Mouse (Mus musculus) layer of hippocampus, adult 2 months (tissue): ENCODE measurements around the gene Rora. TPM values are rescaled to one million over a fixed set of nuclear protein-coding genes. Genes with fewer than 3 reads are reported as not detected.
A peak's percentile ranks its signal among the peaks of the same experiment; 100 is the strongest.

Experiments
- DNase-seq, 2 experiments: peaks; one replicate each; pipeline ENCODE4 v3.0.0; 2022; ENCODE audit warnings: low spot score in 2 of 2
- H3K27ac ChIP-seq: fragments of 200-600 bp; 2 replicates; pipeline ENCODE4 v1.8.1; 2022
- H3K4me3 ChIP-seq: fragments of 200-600 bp; 2 replicates; pipeline ENCODE4 v1.8.1; 2022; ENCODE audit warnings: mild to moderate bottlenecking
- CTCF ChIP-seq: fragments of 200-600 bp; conservative IDR thresholded peaks from 2 replicates; pipeline ENCODE4 v1.8.1; 2022; ENCODE audit warnings: antibody characterized with exemption, mild to moderate bottlenecking, moderate library complexity
- total RNA-seq, 2 experiments: library from RNA; stranded (reverse); gene quantifications; 2 replicates each; pipeline ENCODE4 v1.2.3; 2021

Rora gene
- total RNA-seq, 2 experiments from 2014 or later = 32.0 to 35.6 TPM

DNA sequence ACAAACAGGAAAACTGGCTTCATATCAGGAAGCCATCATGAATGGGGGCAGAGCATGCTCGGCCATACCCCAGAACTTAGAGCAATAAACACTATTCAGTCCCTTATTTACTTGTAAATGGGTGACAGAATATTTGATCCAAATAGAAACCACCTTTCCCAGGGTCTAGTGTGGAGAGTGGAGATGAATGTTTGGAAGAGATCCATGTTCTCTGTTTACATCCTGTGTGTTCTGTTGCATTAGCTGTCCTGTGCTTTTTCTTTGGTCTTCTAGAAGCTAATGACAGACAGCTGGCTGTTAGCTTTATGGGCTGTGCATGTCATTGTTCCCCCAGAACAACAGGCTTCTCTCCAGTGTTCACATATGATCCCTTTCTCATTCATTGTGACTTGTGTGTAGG, 731.3 kb downstream of the Rora start:
- TF ChIP-seq CTCF = no peak

DNA sequence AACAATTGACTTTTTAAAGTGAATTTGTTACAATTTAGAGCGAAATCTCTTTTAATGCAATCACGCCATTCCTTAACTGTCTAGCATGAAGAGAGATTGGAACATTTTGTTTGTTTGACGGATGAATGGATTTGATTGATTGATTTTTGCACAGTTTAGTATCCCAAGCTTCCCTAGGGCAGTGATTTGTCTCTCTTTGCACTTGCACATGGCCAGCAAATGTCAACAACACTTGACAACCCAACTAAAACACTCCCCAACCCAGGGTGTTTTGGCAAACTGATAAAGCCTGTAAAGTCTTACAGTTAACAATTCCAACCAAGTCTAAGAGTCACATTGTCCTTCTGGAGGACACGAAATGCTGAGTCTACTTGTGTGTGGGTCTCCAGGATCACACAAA, 733.7 kb downstream of the Rora start:
- TF ChIP-seq CTCF = no peak
- no peak overlapping the region for H3K27ac ChIP-seq
- no peak for DNase-seq
- no peak overlapping the region for H3K4me3 ChIP-seq

More for the DNA sequence above, 731.3 kb downstream of the Rora start:
- H3K27ac ChIP-seq = no peak overlapping the region
- no peak for DNase-seq
- H3K4me3 ChIP-seq = no peak overlapping the region

DNA sequence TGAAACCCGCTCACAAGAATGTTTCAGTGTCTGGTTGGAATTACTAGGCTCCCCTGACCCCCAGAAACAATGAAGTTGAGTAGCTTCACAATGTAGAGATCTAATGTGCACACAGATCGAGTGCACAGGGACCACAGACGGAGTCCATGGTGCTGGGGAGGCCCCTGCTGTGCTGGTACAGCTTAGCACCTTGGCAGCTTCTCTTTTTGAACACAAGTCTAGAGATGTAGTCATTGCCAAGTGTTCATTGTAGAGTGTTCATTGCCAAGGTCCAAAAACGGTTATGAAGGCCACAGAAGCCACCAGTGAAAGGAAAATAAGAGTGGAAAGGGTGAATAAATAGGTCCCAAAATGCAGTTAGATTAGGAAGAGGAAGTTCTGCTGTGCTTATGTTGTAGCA, 737.0 kb downstream of the Rora start:
- no peak for TF ChIP-seq CTCF
- Histone ChIP-seq H3K4me3 (no peak overlapping the region), H3K27ac (no peak overlapping the region)
- no peak for DNase-seq

DNA sequence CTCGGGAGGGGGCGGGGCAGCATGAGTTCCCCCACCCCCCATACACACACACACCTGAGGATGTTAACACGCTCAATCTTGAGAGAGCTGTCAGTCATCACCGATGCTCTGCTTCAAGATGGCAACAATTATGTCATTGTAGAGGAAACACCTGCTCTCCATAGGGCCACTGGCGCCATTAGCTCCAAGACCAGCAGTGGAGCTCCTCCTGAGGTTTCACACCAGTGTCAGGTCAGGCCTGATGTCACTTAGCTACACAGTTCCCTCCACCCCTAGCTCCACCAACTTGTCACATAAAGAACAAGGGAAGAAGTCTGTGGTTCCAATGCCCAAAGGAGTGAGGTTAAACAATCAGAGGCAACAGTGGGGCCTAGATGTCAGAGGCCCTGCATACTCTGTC, 740.6 kb downstream of the Rora start:
- TF ChIP-seq CTCF = no peak
- Histone ChIP-seq H3K27ac (no peak overlapping the region), H3K4me3 (no peak overlapping the region)
- no peak for DNase-seq

DNA sequence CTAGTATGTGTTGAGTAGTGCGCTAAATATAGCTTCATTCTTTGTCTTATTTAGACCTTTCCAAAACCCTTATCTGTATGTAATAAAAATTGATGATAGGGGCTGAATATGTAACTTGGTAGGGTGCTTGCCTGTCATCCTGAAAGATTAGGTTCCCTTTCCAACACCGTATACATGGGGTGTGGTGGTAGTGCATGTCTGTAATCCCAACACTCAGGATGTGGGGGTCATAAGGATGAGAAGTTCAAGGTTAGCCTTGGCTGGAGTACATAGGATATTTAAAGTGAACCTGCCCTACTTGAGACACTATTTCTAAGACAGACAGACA, 743.8 kb downstream of the Rora start:
- no peak for DNase-seq
- no peak for TF ChIP-seq CTCF
- Histone ChIP-seq H3K27ac (peak overlapping the region; percentile 97), H3K4me3 (peak overlapping the region; percentile 89)

DNA sequence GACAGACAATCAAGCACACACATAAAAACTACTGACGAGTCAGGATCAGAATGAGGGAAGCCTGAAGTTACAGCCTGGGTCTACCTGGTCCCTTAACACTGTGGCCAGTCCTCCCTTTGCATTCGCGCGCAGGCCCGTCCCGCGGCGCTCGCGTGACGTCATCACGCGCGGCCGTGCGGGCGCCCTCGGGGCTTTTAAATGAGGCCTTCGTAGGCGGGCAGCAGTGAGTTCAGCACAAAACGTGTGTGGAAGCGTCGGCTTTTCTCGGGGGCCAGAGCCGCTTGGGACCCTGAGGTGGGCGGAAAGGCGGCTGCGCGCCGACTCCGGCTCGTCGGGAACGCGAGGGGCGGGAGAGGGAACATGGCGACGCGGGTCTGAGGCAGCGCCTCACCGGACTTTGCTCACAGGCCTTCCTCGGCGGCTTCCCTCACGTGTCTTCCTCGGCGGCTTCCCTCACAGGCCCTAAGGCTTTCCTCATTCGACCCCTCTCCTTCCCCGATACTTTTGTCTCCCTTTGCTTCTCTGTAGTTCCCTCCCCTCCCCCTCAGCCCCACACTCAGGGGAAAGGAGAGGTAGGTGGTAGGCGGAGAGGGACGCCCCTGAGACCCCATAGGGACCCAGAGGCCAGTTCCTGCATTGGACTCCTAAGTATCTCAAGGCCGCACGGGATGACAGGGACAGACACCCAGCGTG, 744.3 kb downstream of the Rora start, which contains the start of gene Ice2:
Gene Ice2, plus strand, starts transcription at position 147 of the 693 bp plus-strand sequence.
- peak; percentile 38 to 74 for DNase-seq
- peak within 1 kb of the TSS; percentile 97 for H3K27ac ChIP-seq
- peak within 1 kb of the TSS; percentile 89 for H3K4me3 ChIP-seq
- no peak for TF ChIP-seq CTCF

DNA sequence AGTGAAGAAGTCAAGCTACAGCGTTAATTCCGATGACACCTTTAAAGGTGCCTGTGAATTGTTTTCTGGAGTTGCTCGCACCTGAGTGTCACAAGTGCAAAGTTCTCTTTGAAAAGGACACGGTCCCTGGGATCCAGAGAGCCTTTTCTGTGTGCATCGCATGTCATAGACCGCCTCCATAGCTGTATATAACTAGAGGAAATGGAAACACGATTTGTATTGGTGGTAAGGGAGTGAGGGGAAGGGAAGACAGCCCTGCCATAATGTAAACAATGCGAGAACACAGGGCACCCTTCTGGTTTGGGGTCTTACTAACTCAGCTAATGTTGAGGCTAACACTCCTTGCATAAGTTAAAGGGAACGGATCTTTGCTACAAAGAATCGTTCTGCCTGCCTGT, 744.9 kb downstream of the Rora start:
- DNase-seq = peak in 1 of 2 experiments; percentile 10
- Histone ChIP-seq H3K27ac (peak overlapping the region; percentile 97), H3K4me3 (peak overlapping the region; percentile 89)
- TF ChIP-seq CTCF = no peak

DNA sequence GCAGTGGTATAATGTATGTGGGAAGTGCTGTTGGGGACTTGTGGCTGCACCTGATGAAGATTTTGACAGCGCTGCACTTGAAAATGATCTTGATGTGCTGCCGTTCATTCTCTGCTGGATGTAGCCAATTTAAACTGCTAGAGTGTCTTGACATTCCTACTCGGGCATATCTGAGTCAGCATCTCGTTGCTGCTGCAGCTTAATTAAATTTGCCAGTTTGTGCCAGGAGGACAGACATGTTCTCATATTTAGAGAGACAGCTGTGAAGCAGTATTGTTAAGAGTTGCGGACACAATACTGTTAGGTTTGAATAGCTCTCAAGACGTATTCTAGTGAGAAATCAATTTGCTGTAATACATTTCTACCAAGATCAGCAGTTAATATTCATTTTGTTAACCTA, 751.1 kb downstream of the Rora start:
- Histone ChIP-seq H3K27ac (no peak overlapping the region), H3K4me3 (no peak overlapping the region)
- TF ChIP-seq CTCF = no peak
- DNase-seq = no peak

DNA sequence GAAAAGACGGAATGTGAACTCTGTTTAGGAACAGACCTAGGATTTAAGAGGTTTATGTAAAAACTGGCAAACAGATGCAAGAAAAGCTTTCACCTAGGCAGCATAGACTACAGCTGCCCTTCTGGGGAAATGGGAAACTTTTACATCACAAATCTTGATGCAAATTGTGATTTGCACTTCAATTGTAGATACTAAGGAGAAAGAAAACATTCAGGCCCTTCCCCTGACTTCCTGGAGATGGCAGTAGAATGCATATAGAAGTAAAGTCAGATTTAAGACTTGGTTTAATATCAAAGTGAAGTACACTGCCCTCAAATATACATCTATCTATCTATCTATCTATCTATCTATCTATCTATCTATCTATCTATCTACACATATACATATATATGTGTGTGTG, 765.9 kb downstream of the Rora start:
- DNase-seq = peak in 1 of 2 experiments; percentile 17
- Histone ChIP-seq H3K4me3 (no peak overlapping the region), H3K27ac (no peak overlapping the region)
- peak; percentile 77 for TF ChIP-seq CTCF

DNA sequence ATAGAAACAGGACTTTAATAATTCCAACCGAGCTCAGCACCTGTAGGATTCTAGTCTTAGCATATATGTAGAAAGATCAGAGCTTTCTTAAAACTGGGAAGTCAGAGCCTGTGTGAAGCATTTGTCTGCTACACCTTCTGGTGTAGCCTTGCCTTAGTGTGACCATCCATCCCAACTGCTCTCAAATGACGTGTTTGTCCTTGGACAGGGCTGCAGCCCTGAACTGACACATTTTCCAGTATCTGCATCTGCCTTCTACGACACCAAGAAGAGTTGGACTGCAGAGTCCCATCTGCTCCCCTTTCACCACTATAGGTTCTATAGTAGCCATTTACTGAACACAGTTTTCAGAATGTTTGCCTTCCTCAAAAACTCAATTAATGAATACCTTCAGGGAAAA, 776.9 kb downstream of the Rora start:
- no peak for TF ChIP-seq CTCF
- no peak for DNase-seq
- H3K4me3 ChIP-seq = no peak overlapping the region
- H3K27ac ChIP-seq = no peak overlapping the region

DNA sequence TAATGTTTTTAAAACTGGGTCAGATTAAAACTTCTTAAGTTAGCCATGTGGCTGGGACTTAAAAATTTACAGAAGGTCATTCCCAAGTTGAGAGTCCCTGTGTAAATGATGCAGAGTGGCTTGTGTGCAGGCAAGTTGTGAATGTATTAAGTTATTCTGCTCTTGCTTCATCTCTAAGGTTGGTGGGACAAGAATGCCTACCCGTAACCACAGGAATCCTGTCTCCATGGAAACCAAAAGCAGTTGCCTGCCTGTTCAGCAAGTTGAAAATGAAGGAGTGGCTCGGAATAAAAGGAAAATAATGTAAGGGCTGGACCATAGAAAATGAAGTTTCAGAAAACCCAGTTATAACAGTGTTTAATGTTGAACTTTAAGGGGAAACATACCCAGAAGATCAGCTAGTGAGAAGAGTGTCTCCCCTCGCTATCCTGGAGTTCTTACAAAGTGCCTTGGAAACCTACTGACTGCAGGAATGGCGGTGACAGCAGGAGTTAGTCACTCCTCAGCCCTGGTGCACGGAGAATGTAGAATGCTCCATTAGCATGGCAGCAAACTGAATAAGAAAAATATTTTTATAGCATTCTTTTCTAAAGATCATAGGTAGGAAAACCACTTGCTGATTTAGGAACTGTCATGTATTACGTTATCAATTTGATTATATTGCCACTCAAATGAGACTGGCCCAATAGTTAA, 778.4 kb downstream of the Rora start:
- no peak overlapping the region for H3K4me3 ChIP-seq
- H3K27ac ChIP-seq = no peak overlapping the region
- TF ChIP-seq CTCF = no peak
- DNase-seq = peak in 1 of 2 experiments; percentile 21

DNA sequence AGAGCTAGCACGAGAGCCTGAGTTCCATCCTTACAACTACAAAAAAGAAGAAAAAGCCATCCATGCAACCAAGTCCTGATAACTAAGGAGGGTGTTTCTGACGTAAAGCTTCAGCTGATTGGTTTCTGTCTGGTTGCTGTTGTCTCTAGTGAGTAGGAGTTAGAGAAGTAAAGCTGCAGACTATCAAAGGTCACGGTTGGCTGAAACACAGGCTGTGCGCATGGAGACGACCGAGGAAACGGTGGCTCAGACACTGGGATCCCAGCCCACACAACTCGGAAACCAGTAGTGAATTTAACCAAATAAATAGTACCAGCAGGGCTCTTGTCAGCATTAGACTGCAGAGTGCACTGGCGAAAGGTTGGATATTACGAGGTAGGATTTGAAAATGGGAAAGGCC, 781.6 kb downstream of the Rora start:
- no peak for TF ChIP-seq CTCF
- no peak for DNase-seq
- H3K27ac ChIP-seq = no peak overlapping the region
- no peak overlapping the region for H3K4me3 ChIP-seq

DNA sequence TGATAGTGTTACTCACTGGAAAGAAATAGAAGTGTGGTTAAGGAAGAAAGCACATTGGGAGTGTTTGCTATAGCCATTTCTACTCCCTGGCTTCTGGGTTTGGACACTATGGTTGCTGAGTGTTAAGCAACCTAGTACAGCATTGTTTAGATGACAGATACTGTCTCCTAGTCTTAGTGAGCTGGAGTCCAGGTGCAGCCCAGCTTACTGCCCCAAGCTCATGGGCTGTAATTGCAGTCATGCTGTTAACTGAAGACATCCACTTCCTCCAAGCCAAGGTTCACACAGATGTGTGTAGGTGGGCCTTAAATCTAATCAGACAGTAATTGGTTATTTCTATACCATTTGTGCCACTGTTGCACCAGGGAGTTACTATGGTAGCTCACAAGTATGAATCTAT, 782.1 kb downstream of the Rora start:
- Histone ChIP-seq H3K27ac (no peak overlapping the region), H3K4me3 (no peak overlapping the region)
- DNase-seq = no peak
- TF ChIP-seq CTCF = no peak
